Mouse (Mus musculus) bone marrow, adult 2 months (tissue): Measurements from ENCODE around the gene Ankrd2. TPM values are rescaled to one million over a fixed set of nuclear protein-coding genes. Genes with fewer than 3 reads are reported as not detected.

Experiments used
- H3K27ac ChIP-seq: fragments of 200-500 bp; 2 replicates; pipeline ENCODE4 v1.5.1; 2012; ENCODE audit warnings: low read depth, mild to moderate bottlenecking, control low read depth, inconsistent platforms, low read length; ENCODE audit not compliant: control insufficient read depth, poor library complexity, insufficient read depth
- H3K4me1 ChIP-seq: fragments of 200-500 bp; 2 replicates; pipeline ENCODE4 v1.6.1; 2011; ENCODE audit warnings: low read length; ENCODE audit not compliant: control insufficient read depth, insufficient read depth
- H3K4me3 ChIP-seq: fragments of 200-500 bp; replicated peaks from 2 replicates; pipeline ENCODE3; 2011; ENCODE audit warnings: mild to moderate bottlenecking, low read depth, low read length, control low read depth; ENCODE audit not compliant: control insufficient read depth
- CTCF ChIP-seq: fragments of 200-500 bp; IDR thresholded peaks from 2 replicates; pipeline ENCODE4 v1.5.1; 2011; ENCODE audit warnings: low read length, control low read depth; ENCODE audit not compliant: control insufficient read depth, insufficient read depth
- POLR2A ChIP-seq: fragments of 200-500 bp; IDR thresholded peaks from 2 replicates; pipeline ENCODE4 v1.6.1; 2011; ENCODE audit warnings: low read depth, mild to moderate bottlenecking, control low read depth, low read length, borderline replicate concordance; ENCODE audit not compliant: control insufficient read depth
- WGBS: fragments of 180-500 bp; shearing (Covaris S2); methylation state at CpG from one replicate; pipeline ENCODE4 v1.1.7; 2018; 5-methylcytosine and 5-hydroxymethylcytosine counted together
- polyA plus RNA-seq: library from polyadenylated mRNA; stranded (reverse); fragments of >200 nt; gene quantifications from 2 replicates; pipeline ENCODE4 v1.2.4, GENCODE M21; 2011; ENCODE audit warnings: low replicate concordance; ENCODE audit not compliant: missing spikeins, insufficient read depth, insufficient read length

Gene Ankrd2
- polyA plus RNA-seq, 1 experiment, result not detected

- Histone ChIP-seq H3K4me1 (no peaks in the 10 kb centered on the region), H3K4me3 (no peak overlapping the region), H3K27ac (no peak overlapping the region)
- WGBS, result 79% methylated on average over 2 of the region's 2 CpGs
- no peak for TF ChIP-seq CTCF
- TF ChIP-seq POLR2A, result no peak
Observed at GRCm38 (mm10) chr19:42055881-42056280, 20.1 kb downstream of the Ankrd2 start.

DNA sequence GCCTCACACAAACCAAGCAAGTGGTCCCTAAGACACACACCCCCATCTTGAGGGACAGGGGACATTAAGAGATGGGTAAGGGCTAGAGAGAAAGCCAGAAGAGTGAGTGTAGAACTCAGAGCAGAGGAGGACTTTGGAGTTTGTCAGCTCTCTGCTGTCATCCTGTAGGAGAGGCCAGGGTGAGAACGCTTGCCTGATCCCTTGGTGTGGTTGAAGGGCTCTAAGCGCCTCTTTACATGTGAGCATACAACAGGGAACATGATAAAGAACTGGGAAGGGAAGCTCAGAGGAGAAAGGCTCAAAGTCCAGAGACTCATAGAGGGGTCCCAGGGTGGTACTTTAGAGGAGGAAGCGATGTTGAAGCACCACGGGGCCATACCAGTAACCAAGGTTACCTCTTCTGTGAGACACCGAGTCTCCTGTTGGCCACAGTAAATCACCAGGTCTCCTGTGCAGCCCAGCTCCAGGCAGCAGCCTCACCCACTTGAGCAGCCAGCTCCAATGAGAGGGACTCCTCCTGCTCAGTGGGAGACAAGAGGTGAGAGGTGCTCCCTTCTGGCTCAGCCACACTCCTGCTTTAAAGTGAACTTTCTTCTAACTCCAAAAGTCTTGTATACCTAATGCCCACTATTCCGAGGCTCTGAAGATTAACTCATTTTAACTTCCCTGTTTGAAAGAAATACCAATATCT is 21.1 kb downstream of the Ankrd2 start:
- 72% methylated on average over 6 of the region's 6 CpGs for WGBS
- Histone ChIP-seq H3K4me3 (no peak overlapping the region), H3K27ac (no peak overlapping the region), H3K4me1 (no peaks in the 10 kb centered on the region)
- TF ChIP-seq POLR2A (no peak), CTCF (no peak)

DNA sequence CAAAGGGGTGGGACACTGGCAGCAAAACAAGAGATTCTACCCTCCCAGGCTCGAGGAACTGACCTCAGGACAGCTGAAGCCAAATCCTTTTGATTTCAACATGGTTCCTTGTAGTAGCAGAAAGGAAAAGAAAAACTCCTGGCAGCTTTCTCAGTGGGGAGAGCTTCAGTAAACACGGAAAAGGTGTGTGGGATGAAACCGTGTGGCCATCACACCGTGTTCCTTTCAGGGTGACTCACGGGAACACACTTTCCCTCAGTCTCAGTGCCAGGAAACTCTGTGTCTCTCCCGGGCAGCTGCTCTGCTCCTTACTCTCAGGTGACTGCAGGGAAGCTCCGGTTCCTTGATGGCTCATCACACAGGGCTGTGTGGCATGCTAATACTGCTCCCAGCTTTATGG is 22.6 kb downstream of the Ankrd2 start:
- Histone ChIP-seq H3K4me3 (no peak overlapping the region), H3K4me1 (no peaks in the 10 kb centered on the region), H3K27ac (no peak overlapping the region)
- 61% methylated on average over 7 of the region's 7 CpGs for WGBS
- no peak for TF ChIP-seq CTCF
- TF ChIP-seq POLR2A, result no peak

DNA sequence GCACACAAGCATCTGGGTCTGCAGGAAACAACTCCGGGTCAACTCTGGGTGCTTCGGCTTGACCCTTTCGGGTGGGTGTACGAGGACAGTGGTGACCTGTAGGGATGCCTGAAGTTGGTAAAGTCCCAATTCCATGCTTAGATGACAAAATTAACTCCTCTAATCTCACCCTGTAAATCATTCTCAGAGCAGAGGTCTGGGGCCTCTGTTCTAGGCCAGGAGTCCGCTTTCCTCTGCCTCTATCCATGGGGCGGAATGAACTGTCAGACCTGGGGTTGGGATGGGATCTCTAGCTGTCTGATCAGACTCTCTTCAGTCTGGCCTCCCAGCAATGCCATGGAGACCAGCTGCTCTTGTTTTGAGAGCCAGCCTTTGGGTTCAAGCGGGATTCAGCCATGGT is 25.6 kb downstream of the Ankrd2 start:
- 84% methylated on average over 7 of the region's 7 CpGs for WGBS
- TF ChIP-seq POLR2A (no peak), CTCF (no peak)
- no peaks in the 10 kb centered on the region for H3K4me1 ChIP-seq
- H3K4me3 ChIP-seq, result no peak overlapping the region
- H3K27ac ChIP-seq, result no peak overlapping the region

DNA sequence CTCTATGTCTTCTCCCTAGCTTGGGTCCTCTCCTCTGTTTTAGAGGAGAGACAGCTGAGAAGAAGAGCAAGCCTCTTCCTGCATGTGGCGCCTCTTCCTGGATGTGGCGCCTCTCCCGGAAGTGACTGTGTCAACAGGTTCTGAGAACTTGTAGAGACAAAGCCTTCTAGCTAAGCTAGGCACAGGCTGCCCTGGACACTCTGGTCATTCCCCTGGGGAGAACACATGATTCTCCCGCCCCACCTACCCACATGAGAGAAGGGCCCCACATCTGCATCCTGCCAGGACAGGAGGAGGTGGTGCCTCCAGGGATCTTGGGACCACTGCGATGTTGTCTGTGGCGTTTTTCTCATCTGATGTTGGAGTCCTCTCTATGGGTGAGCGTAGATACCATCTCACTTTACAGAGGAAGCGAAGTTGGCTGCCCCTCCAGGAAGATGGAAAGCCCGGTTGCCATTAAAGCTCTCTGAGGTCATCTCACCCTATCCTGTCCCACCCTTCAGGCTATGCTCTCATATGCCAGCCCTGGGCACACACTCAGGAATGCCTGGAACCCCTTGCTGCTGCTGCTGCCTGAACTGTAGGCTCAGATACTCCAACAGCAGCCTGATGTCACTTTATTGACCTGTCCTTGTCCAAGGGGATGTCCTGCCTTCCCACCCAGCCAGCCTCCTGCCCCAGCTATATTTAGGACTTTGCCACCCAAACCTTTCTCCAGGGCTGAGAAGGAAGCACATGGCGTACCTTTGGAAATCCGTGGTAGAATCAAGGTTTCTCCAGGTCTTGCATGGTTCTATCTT is 32.8 kb downstream of the Ankrd2 start:
- H3K27ac ChIP-seq, result no peak overlapping the region
- TF ChIP-seq POLR2A (no peak), CTCF (no peak)
- WGBS, result 69% methylated on average over 11 of the region's 11 CpGs
- no peak overlapping the region for H3K4me3 ChIP-seq
- no peaks in the 10 kb centered on the region; the same call in 1 of the 2 replicates for H3K4me1 ChIP-seq

DNA sequence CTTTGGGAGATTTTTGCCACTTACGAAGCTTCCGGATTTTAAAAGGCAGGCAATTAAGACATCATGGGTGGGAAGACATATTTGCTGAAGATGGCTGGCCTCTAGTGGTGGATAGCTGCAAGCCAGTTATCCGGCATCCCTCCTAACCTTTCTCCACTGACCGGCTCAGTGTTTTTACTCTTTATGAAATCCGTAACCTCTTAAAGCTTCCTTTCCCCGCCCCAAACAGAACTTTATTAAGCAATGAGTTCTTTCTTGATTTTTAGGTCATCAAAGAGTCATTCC is 33.4 kb downstream of the Ankrd2 start:
- 68% methylated on average over 6 of the region's 6 CpGs for WGBS
- TF ChIP-seq POLR2A (no peak), CTCF (no peak)
- Histone ChIP-seq H3K4me1 (no peaks in the 10 kb centered on the region; the same call in 1 of the 2 replicates), H3K4me3 (no peak overlapping the region), H3K27ac (no peak overlapping the region)

DNA sequence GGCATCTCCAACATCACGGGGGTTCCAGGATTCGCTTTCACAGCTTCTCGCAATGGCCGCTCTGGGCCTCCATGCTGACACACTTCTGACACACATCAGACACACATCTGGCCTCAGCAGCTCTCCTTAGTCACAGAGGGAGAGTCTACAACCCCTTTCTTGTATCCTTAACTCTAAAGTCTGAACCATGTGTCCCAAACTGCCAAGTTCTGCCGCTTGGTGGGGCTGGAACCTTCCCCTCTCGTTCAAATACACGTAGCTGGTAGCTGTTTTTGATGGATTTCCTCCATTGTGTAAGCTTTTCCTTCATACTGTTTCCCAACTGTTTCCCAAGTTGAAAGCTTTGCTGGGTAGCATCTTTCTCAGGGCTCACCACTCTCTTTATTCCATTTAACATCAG is 35.4 kb downstream of the Ankrd2 start:
- Histone ChIP-seq H3K27ac (no peak overlapping the region), H3K4me1 (no peaks in the 10 kb centered on the region; the same call in 1 of the 2 replicates), H3K4me3 (no peak overlapping the region)
- no peak for TF ChIP-seq POLR2A
- no peak for TF ChIP-seq CTCF
- 66% methylated on average over 7 of the region's 7 CpGs for WGBS

DNA sequence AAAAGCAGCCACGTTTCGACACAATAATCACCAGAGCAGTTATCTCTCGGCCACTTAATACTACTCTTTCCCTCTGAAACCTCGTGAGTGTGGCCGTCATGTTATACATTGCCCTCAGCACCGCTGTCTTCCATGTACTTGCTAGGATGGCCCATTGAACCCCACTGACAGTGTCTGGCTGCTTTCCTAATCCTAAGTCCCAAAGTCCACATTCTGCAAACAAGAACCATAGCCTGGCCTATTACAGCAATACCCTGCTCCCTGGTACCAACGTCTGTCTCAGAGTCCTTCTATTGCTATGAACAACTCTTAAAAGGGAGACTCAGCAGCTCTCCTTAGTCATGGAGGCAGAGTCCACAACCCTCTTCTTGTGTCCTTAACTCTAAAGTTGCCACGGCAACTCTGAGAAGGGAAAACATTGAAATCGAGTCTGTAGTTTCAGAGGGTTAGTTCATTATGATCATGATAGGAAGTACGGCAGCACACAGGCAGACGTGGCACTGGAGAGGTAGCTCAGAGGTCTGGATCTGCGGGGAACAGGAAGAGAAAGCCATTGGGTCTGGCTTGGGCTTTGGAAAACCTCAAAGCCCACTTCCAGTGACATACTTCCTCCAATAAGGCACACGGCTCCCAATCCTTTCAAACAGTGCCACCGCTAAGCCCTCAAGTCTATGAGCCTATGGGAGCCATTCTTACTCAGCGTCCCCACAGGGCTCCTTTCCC is 36.2 kb downstream of the Ankrd2 start:
- Histone ChIP-seq H3K4me3 (no peak overlapping the region), H3K27ac (no peak overlapping the region), H3K4me1 (no peaks in the 10 kb centered on the region; the same call in 1 of the 2 replicates)
- no peak for TF ChIP-seq POLR2A
- TF ChIP-seq CTCF, result no peak
- WGBS, result 68% methylated on average over 15 of the region's 15 CpGs
